Mouse (Mus musculus): ENCODE measurements around the gene Atp1b3.
"Not testable (repeated sequence)": the region's sequence is repeated elsewhere in the genome, so short reads cannot be mapped to it uniquely, and the experiment has no call there.

Gene Atp1b3

DNA sequence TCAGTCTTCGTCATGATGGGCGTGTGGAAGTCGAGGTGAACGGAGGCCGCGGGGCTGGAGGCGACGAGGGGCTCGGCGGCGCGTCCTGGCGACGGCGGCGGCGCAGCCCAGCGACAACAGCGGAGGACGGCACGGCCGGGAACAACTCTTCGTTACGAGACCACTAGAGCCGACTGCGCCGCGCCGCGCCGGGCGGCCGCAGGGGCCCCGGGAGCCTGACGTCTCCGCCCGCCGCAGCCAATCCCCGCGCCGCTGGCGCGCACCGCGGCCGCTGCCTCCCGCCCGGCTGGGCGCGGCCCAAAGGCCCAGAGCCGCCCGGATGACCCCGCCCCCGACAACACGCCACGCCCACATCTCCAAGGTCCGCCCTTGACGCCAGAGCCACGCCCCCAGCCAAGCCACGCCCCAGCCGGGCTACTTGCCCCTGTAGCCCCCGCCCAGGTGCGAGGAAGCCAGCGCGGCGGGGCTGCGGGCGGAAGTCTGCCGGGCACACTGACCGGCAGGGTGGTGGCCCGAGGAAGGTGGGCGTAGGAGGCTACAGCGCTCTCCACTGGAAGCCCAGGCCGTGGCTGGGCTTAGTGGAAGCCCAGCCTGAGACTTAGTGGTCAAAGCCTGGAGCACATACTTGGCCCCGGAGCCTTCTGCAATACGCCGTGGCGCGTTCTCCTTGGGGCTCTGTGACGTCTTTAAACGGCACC is at the start of gene Atp1b3:
Atp1b3 (minus strand) TSS at position 302 of the 698 bp plus-strand sequence.
- peak; percentile 99 for DNase-seq (ENCODE audit: low read depth)

DNA sequence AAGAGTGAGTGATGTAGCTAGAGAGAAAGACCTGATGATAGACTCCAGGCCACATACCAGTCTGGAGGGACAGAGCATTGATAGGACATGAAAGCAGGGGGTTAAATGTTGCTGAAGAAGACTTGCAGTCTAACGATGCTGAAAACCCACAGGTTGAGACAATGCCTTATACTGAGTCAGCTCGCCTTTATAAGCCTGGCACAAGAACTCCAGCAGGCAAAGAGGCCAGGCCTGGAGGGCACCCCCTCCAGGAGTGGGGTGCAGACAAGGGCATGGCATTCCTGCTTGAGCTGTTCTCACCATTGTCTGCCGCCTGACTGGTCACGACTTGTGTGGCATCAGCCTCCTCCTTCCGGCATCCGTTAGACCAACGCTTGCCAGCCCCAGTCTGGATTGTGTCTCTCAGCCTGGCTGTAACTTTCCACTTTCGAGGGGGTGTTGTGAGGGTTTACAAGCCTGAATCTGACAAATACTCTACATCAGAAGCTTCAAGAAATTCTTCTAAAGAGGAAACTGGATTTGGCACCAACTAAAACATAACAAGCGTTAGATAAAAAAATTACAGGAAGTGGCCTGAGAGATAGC is 48.7 kb upstream of the Atp1b3 start:
- no peak for DNase-seq (ENCODE audit: low read depth)

GRCm38 (mm10) chr9:96404312-96404711 is 40.1 kb upstream of the Atp1b3 start:
- no peak for DNase-seq (ENCODE audit: low read depth)

DNA sequence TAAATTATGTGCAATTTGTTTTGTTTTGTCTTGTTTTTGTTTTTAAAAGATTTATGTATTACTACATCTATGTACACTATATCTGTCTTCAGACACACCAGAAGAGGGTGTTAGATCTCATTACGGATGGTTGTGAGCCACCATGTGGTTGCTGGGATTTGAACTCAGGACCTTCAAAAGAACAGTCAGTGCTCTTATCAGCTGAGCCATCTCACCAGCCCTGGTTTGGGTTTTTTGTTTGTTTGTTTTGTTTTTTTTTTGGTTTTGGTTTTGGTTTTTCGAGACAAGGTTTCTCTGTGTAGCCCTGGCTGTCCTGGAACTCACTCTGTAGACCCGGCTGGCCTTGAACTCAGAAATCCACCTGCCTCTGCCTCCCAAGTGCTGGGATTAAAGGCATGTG is 35.7 kb upstream of the Atp1b3 start:
- DNase-seq (ENCODE audit: low read depth), result not testable (repeated sequence)

GRCm38 (mm10) chr9:96399425-96399878 is 35.2 kb upstream of the Atp1b3 start:
- peak; percentile 83 for DNase-seq (ENCODE audit: low read depth)

DNA sequence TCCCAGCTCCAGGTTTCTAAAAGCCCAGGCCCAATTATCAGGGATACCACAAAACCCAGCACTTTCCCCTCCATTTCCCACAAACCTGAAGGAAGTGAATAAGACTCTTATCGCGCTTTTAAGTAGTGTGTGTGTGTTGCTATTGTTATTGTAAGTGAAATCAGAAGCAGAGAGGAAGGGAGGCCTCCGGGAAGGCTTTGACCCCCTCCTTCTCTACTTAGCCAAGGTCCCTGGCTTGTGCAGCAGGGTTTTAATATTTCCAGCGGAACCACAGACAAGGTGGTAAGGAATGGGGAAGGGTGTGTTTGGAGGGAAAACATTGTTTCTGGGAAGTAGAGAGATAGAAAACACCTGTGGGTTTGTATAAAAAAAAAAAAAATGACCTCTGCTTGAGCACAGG is 34.4 kb upstream of the Atp1b3 start:
- peak; percentile 35 for DNase-seq (ENCODE audit: low read depth)

GRCm38 (mm10) chr9:96398165-96398564 is 33.9 kb upstream of the Atp1b3 start:
- DNase-seq (ENCODE audit: low read depth), result no peak

- DNase-seq (ENCODE audit: low read depth), result peak; percentile 92
Observed at GRCm38 (mm10) chr9:96394910-96395690, 30.9 kb upstream of the Atp1b3 start.

GRCm38 (mm10) chr9:96393731-96394235 is 29.5 kb upstream of the Atp1b3 start:
- DNase-seq (ENCODE audit: low read depth), result peak; percentile 62

- DNase-seq (ENCODE audit: low read depth), result peak; percentile 38
Observed at GRCm38 (mm10) chr9:96393112-96393511, 28.9 kb upstream of the Atp1b3 start.

DNA sequence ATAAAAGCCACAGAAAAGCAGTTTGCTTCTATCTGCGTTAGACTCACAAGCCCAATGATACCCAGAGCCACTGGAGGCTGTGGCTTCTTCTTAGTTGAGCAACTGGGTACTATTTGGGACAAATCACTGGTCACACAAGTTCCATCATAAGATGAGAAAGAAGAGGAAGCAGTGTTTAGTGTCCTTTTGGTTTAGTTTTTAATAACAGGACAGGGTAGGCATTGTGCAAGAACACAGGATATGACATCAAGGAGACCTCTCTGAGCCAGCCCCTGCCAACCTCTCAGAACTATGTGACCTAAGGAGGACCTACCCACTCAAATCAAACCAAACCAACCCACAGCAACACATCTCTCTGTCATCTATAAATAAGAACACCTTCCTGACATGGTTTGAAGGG is 27.7 kb upstream of the Atp1b3 start:
- peak; percentile 59 for DNase-seq (ENCODE audit: low read depth)

GRCm38 (mm10) chr9:96383714-96384487 is 19.7 kb upstream of the Atp1b3 start:
- no peak for DNase-seq (ENCODE audit: low read depth)

DNA sequence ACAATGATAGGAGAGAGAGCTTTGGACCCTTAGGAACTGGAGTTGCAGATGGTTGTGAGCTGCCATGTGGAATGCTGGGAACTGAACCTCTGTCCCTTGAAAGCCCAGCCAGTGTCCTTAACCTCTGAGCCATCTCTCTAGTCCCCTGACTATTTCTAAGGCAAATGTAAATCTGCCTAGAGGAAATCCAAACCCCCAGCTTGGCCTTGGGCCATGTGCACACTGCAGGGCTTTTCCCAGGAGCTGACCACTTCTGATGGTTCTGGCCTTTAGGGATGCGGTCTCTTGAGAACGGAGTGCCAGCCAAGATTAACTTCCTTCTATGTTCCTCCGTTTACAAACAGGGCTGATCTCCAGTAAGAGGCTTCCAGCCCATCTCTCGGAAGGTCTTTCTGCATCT is 18.5 kb upstream of the Atp1b3 start:
- DNase-seq (ENCODE audit: low read depth), result no peak

- DNase-seq (ENCODE audit: low read depth), result no peak
Observed at GRCm38 (mm10) chr9:96381393-96381792, 17.2 kb upstream of the Atp1b3 start.

DNA sequence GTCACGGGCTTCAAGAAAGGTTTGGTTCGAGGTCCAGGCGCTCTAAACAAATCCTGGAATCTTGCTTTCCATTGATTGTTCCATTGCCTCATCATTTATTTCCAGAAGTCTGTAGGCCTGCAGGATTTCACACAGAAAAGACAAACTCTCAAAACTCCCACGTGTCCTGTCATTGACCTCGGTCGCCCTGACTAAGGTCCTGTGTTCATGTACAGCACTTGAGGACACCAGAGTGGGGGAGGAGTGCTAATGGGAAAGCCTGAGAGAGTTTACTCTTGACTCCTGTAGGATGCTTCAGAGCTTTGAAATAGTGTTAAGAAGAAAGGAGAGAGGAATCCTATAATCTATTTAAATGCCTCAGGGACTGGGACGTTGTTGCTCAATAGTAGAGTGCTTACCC is 15.3 kb upstream of the Atp1b3 start:
- DNase-seq (ENCODE audit: low read depth), result no peak

DNA sequence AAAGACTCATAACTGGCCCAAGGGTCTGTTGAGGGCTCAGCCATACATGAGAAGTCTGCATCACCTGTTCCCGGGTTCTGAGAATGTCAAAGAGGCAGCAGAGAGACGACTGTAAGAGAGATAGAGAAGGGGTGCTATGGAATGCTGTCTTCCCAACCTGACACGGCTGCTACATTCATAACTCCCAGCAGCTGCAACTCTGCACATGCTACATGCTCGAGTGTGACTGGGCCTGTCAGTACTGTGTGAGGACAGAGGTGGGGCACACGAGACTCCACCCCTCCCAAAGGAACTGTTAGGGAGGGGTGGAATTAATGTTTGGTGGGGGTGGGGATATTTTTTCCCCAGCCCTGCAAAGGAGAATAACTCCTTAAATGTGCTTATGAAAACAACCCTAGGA is 14.5 kb upstream of the Atp1b3 start:
- DNase-seq (ENCODE audit: low read depth), result no peak

- DNase-seq (ENCODE audit: low read depth), result no peak
Observed at GRCm38 (mm10) chr9:96377096-96377495, 12.9 kb upstream of the Atp1b3 start.

DNA sequence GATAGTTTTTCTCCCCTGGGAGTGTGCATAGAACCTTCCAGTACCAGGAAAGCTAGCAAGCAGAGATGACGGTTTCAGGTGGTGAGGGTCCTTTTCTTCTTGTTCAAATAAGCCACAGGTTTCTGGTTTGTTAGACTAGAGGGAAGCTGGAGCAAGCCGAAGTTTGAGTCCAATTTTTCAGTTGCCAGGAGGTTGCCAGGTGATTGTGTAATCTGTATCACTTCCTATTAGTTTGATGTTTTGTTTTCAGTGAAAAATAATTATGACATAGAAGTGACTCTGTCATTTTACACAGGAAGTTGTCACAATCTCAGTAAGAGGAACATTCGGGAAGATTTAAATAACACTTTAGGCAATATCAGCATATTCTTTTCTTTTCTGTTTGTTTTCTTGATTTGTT is 11.6 kb upstream of the Atp1b3 start:
- no peak for DNase-seq (ENCODE audit: low read depth)

DNA sequence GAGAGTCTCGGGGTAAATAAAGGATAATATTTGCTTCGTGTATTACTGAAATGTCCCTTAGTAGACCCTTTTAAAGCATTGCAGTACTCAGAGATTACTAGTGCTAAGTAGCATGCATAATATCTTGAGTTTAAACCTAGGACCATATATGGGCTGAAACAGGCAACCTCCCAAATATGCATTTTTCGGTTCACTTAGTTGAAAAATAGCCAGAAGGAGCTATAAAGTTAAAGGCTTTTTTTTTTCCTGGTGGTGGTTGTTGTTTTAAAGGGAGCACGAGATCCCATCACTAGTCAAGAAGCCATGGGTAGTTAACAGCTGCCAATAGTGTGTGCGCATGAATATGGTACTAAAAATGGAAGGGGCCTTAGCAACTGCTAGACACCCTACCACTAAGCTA is 6.8 kb upstream of the Atp1b3 start:
- no peak for DNase-seq (ENCODE audit: low read depth)

- peak; percentile 63 for DNase-seq (ENCODE audit: low read depth)
Observed at GRCm38 (mm10) chr9:96369654-96370384, 5.6 kb upstream of the Atp1b3 start.

- DNase-seq (ENCODE audit: low read depth), result no peak
Observed at GRCm38 (mm10) chr9:96365271-96365872, 1.1 kb upstream of the Atp1b3 start.

Measured in naive thymus-derived CD4-positive, alpha-beta T cell, adult 2 months (primary cell).